In genomic region chr15:84253757-84254156, GRCm38 (mm10) we compare ENCODE assay signal across 9 mouse cellular contexts. TPM values are rescaled to one million over a fixed set of nuclear protein-coding genes. Genes with fewer than 3 reads are reported as not detected.
DNase-seq lines count a peak whose midpoint lies in the region; ATAC-seq and TF ChIP-seq lines count a peak whose summit lies in the region.
"Had no signal": no experiment of that assay in that cellular context is flagged by ENCODE, and none has a peak within 500 bp of the region (broad histone marks: within the 10 kb centered on the region; RNA-seq: fewer than 3 reads in every experiment).

No protein-coding gene starts in this region.

- H3K36me3 ChIP-seq in C2C12 (ENCODE audit: control insufficient read depth, insufficient read depth), result peaks cover 25% of the 10 kb centered on the region
- H3K36me3 ChIP-seq in heart, embryonic 16.5 days (ENCODE audit: control insufficient read depth, insufficient read depth), result no peaks in the 10 kb centered on the region
- no peaks in the 10 kb centered on the region for H3K36me3 ChIP-seq in forebrain, embryonic 10.5 days (replicated peaks)

- H3K27me3 ChIP-seq in C2C12 (ENCODE audit: control insufficient read depth, insufficient read depth, insufficient read length), result no peaks in the 10 kb centered on the region
- no peaks in the 10 kb centered on the region for H3K27me3 ChIP-seq in heart, embryonic 16.5 days (ENCODE audit: control insufficient read depth, insufficient read depth, low read length)
- peaks cover 37% of the 10 kb centered on the region for H3K27me3 ChIP-seq in forebrain, embryonic 10.5 days (ENCODE audit: poor library complexity, severe bottlenecking)

- H3K9ac ChIP-seq in heart, embryonic 16.5 days (ENCODE audit: low read length), result peak overlapping the region; percentile 64

- peaks cover 62% of the 10 kb centered on the region for H3K4me1 ChIP-seq in heart, embryonic 16.5 days (ENCODE audit: control insufficient read depth, insufficient read depth, low read length)
- peaks cover 40% of the 10 kb centered on the region for H3K4me1 ChIP-seq in forebrain, embryonic 10.5 days

- no peak overlapping the region for H3ac ChIP-seq in C2C12 (ENCODE audit: control insufficient read depth, insufficient read length, low read depth)

- H3K9me3 ChIP-seq in heart, embryonic 16.5 days (replicated peaks; ENCODE audit: control insufficient read depth, low read length), result no peaks in the 10 kb centered on the region
- no peaks in the 10 kb centered on the region for H3K9me3 ChIP-seq in forebrain, embryonic 10.5 days

- intact Hi-C loops in left cerebral cortex, postnatal 4 days (cut with DNase I), result no loop called here

- H3K4me3 ChIP-seq in C2C12 (ENCODE audit: insufficient read depth, poor library complexity, severe bottlenecking), result no peak overlapping the region
- no peak overlapping the region for H3K4me3 ChIP-seq in heart, embryonic 16.5 days (ENCODE audit: low read length)
- H3K4me3 ChIP-seq in forebrain, embryonic 10.5 days, result no peak overlapping the region

- H3K4me2 ChIP-seq in heart, embryonic 16.5 days (ENCODE audit: low read depth, low read length), result peak overlapping the region; percentile 31; the same call in 1 of the 2 replicates

- peak; percentile 78 for ATAC-seq in heart, embryonic 16.5 days (replicated peaks; ENCODE audit: extremely low read depth, insufficient read depth, low FRiP score)

- no peak for TF ChIP-seq CTCF in C2C12 (IDR thresholded peaks at IDR 0.05; ENCODE audit: control insufficient read depth, insufficient read depth, insufficient read length)

- peaks cover 100% of the 10 kb centered on the region for H3K79me2 ChIP-seq in C2C12 (ENCODE audit: control insufficient read depth, insufficient read depth)

- peak; percentile 39 to 56 for DNase-seq in gastrocnemius, adult 8-10 months (ENCODE audit: low spot score in 2 of 2)
- no peak for DNase-seq in gastrocnemius, postnatal 4 days (ENCODE audit: low spot score in 2 of 2)
- peak; percentile 59 to 65 for DNase-seq in cerebellum, postnatal 10 days
- no peak for DNase-seq in frontal cortex, postnatal 25 days (ENCODE audit: low spot score in 2 of 2)
- no peak for DNase-seq in left cerebral cortex, postnatal 4 days
- no peak for DNase-seq in forebrain, embryonic 10.5 days (ENCODE audit: extremely low spot score, low spot score)
- DNase-seq: kidney, postnatal 36 days had no signal

- peak overlapping the region; percentile 98 for H3K27ac ChIP-seq in heart, embryonic 16.5 days (ENCODE audit: low read length)
- no peak overlapping the region for H3K27ac ChIP-seq in forebrain, embryonic 10.5 days

- H3K79me3 ChIP-seq in C2C12 (ENCODE audit: low read depth), result peaks cover 97% of the 10 kb centered on the region

- WGBS in heart, embryonic 16.5 days, result 16% methylated on average over 11 of the region's 11 CpGs
- WGBS in forebrain, embryonic 10.5 days, result 85% methylated on average over 11 of the region's 11 CpGs

TF ChIP-seq in C2C12, 6 proteins besides CTCF, POLR2A, EP300 and RAD21:
- TF ChIP-seq USF1 (IDR thresholded peaks at IDR 0.05; ENCODE audit: low read depth), result no peak
- TF ChIP-seq MYOD1 (IDR thresholded peaks at IDR 0.05; ENCODE audit: control insufficient read depth, insufficient read length, low read depth), result peak; percentile 56

RNA-seq across cellular contexts. Expression of gene Parvb, which starts 21.9 kb away (rescaled TPM):
- total RNA-seq in gastrocnemius, adult 8-10 months (2022), result 10 to 100 TPM; 37.2 to 42.3 (median 41.6) TPM
- 100 to 1,000 TPM; 130 to 134 TPM for total RNA-seq in gastrocnemius, postnatal 4 days (2021)
- 103 TPM for polyA plus RNA-seq in C2C12 (2012; fragmentation: generic; extraction: Trizol)
- polyA plus RNA-seq in heart, embryonic 16.5 days (2015; fragmentation: Nextera tagmentation; extraction: Ambion mirVana), result 13.2 and 15.5 TPM in 2 replicates
- 10 to 100 TPM; 28.0 to 30.4 TPM for total RNA-seq in left cerebral cortex, postnatal 4 days (2021)
- polyA plus RNA-seq in forebrain, embryonic 10.5 days (2016; fragmentation: Nextera tagmentation; extraction: Ambion mirVana), result 3.3 and 4.4 TPM in 2 replicates

Comparison
In these comparisons a context has a peak if more than half of its experiments do, and no peak if none do; other contexts are left out.
1. DNase-seq: peak in gastrocnemius, adult 8-10 months (2 of 2) and cerebellum, postnatal 10 days (2 of 2); none in gastrocnemius, postnatal 4 days (0 of 2), frontal cortex, postnatal 25 days (0 of 2), left cerebral cortex, postnatal 4 days (single experiment) and forebrain, embryonic 10.5 days (single experiment).